Mouse (Mus musculus) layer of hippocampus, postnatal 10 days (tissue): Measurements from ENCODE around the gene Uvssa. TPM values are rescaled to one million over a fixed set of nuclear protein-coding genes. Genes with fewer than 3 reads are reported as not detected.

Source experiments
- DNase-seq, 2 experiments: peaks; one replicate each; pipeline ENCODE4 v3.0.0; 2021; ENCODE audit warnings: low spot score in 2 of 2
- total RNA-seq, 2 experiments: library from RNA; stranded (reverse); gene quantifications; 2 replicates each; pipeline ENCODE4 v1.2.3; 2021

Uvssa gene
- total RNA-seq, 2 experiments from 2014 or later: 10.5 to 11.8 TPM

DNA sequence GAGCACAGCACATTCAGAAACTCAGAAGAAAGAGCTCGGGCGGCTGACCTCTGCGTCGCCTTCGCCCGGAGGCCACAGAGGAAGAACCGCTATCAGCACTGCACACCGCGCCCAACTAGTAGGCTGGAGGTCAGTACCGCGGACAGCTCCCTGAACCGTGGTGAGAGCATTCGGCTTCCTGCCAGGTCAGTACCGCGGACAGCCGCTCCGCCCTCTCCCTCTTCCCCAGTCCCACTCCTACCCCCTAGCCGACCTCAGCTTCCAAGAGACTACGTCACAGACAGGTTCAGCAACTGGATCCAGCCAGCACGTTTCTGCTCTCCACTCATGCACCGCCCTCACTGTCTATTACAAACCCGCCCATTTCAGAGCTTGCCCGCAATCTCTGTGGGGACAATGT is 59.9 kb downstream of the Uvssa start:
- DNase-seq: peak; percentile 79 to 85

DNA sequence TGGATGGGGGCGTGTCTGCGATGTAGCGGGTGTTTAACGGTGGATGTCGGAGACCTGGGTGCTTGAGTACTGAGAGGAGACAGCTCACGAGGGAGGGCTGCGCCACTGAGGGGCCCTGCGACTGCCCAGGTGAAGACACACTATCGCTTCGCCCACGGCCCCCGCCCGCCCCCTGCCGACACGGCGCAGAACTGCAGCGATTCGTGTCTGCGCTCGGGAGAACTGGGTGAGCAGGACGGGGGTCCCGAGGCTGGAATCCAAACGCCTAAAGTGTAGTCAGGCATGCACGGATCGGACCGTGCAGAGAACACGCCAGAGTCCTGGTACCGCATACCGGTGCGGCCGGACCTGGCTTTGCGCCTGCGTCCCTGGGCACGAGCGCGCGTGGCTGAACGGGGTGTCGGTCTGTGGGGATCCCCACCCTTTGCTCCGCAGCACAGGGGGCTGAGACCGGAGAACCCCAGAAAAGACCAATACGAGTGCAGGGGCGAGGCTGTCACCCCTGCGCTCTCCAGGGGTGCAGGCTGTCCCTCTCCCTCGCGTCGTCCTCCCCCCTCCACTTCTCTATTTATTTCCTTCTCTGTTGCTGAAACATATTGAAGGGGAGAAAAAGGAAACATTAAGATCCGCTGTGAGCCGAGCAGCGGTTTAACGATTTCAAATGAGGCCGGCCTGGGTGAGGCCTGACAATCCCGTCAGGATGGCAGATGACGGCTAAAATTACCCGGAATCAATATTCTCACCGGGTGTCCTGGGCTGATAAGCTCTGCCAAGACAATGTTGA is 64.8 kb downstream of the Uvssa start:
- DNase-seq: peak; percentile 61 to 68

DNA sequence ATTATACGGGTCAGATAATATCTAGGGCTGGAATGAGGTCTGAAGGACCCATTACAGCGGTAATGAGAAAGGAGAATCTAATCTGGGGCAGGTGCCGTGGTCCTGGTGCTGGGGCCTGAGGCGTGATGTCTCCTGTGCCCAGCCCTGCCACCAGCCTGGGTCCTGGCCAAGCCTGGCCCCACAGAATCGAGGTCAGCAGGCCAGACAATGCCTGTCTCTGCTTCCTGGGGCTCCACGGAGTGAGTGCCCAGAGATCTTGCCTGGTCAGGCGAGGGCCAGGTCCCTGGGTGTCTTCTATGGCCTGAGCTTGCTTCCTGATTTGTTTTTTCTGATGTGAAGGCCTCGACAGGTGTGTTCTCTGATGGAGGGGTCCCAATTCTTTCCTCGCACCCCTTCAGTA is 65.4 kb downstream of the Uvssa start:
- no peak for DNase-seq

DNA sequence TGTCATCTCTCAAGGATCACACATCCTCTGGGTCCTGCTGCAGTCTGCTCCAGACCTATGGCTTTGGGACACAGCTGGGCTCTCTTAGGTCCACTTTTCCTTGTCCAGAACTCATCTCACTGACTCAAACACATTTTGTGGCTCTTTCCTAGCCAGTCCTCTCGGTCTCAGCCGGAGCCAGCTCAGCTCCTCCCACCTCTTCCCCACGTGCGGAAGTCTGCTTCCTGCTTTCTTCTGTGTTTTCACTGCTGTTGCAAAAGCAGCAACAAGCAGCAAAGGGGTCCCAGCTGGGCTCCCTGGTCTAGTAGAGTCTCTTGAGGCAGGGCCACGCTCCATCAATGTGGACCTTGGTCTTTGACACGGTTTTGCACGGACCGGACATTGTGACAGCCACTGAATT is 77.4 kb downstream of the Uvssa start:
- no peak for DNase-seq

DNA sequence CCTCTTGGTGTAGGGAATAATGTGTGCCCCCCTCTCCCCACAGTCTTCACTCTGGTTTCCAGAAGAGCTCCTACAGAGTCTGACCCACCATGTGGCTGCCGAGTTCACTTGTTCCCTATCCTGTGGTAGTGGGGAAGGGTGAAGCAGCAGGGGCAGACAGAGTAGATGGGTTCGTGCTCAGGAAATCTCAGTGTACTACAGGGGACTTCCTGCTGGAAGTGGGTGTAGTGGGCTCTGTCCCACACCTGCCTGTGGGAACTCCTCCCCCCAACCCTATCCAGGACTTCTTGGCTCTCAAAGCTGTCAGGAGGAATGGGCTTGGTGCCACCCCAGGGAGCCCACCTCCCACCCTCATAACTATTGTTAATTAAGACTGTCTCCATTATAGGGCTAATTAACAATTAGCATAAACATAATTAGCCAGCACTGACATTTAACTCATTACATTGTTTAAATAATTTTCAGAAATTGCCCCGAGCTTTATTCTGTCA is 79.8 kb downstream of the Uvssa start:
- DNase-seq: no peak

DNA sequence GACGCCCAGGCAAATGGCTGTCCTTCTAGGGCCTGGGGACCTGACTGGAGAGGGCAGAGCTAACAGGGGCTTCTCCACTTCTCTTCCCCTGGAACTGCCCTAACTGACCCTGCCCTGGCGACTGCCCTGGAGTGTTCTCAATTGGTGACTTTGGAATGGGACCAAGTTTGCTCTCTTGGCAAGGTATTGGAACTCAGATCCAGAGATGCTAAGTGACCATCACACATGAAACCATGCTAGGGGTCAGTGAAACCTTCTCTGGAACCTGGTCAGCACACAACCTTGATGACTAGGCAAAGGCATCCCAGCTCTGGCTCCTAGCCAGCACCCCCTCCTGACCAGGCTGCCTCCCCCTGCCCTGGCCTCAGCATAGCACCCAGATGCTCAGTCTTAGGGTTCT is 80.8 kb downstream of the Uvssa start:
- no peak for DNase-seq

DNA sequence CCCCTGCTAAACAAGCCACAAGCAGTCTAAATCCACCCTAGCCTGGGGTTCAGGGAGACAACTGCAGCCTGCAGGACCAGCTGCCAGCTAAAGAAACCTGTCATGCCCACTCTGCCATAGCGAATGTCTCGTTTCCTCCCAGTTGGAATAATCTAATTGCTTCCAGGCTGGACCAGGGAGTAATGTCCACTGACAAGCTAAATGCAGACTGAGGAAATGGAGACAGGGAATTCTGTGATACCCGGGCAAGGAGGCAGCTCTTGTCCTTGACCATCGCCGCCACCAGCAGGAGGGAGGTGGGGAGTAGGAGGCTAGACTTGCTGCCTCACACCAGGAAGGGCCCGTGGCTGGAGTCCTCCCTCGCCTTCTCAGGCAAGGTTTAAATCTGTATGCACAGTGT is 86.0 kb downstream of the Uvssa start:
- no peak for DNase-seq

DNA sequence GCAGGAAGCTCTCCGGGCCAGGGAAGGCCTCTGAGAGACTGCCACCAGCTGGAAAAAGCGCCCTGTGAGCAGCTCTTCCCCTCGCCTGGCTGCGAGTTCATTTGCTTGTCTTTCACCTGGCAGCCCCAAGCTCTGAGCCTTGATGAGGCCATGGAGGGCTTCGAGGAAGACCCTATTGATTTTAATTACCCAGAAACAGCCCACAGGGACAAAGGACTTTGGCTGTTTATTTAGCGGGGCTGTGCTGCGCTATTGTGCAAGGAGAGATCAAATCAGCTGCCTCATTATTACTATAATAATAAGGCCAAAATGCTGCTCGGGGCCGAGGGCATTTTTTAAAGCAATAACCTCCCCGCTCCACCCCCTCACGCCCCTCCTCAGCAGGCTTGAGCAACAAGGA is 87.1 kb downstream of the Uvssa start:
- no peak for DNase-seq

Other genes starting within 250 kb of the Uvssa start
- under 1 TPM; 0.45 to 0.75 TPM for gene Spon2, start 160.1 kb upstream of the Uvssa start, total RNA-seq
- 100 to 1,000 TPM; 278 to 287 TPM for gene Ctbp1, start 103.6 kb upstream of the Uvssa start, total RNA-seq
- gene Maea, start 43.0 kb upstream of the Uvssa start, total RNA-seq: 10 to 100 TPM; 86.7 to 88.9 TPM
- gene Nkx1-1, start 55.4 kb downstream of the Uvssa start, total RNA-seq: not detected